Mouse (Mus musculus) induced T-regulatory cell, adult 2 months (primary cell): Measurements from ENCODE around the gene Proser2.

ENCODE experiments used
- DNase-seq: peaks from one replicate; pipeline ENCODE4 v3.0.0-alpha.2; 2012; ENCODE audit warnings: low read depth

Gene Proser2

DNA sequence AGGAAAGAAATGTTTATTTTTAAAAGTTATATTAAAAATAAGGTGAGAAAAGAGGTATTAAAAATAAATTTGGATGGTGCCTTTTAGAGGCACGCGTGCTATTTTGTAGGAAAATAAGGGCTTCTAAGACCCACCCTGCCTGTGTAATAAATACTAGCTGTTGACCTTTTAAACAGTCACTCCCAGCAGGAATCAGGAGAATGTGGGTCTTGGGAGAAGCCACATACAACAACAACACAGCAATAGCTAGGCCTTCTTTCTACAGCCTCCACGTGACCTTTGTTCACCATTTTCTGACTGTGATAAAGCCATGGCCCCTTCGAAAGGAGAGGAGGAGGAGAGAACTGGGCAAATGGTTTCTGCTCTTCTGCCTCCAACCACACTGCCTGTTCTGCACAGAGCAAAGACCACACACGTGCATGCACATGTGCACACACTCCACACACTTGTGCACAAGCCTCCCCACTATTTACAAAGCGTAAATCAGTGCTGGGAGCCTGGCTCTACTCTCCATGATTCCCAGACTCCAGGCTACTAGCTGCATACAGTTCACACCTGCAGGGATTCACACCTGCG is 57.2 kb downstream of the Proser2 start:
- DNase-seq = no peak

DNA sequence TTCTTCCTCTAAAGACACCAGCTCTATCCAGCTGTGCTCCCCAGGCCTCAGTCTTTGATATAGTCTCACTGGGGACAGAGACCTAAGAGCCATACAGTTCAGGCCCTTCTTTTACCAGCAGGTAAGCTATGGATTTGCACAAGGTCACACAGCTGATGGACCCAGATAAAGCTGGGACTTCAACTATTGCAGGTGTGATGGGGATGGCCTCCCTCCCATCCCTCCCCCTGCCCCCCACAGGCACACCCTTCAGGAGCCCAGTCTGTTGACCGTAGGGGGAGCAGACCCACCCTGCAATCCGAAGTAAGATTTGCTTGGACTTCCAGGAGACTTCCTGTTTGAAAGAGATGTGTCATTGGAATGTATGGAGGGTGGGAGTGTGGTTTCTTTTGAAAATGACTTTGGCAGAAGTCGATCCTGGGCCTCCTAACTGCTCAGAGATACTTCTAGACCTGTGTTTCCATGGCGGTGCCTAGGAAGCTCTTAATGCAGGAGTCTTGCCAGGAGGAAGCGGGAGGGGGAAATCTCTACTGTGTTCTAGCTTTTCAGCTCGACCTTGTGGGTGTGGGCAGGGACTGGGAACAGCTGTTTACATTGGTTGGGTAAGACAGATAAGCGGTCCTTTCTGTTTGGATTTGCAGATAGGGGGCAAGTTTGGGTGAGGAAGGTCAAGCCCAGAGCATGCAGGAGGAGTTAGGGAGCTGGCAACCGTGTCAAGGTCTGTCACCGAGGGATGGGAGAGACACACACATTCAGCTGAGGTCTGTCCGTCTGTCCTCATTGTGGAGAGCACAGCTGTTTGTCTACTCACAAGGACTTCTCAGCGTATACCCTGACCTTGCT is 58.2 kb downstream of the Proser2 start:
- no peak for DNase-seq

DNA sequence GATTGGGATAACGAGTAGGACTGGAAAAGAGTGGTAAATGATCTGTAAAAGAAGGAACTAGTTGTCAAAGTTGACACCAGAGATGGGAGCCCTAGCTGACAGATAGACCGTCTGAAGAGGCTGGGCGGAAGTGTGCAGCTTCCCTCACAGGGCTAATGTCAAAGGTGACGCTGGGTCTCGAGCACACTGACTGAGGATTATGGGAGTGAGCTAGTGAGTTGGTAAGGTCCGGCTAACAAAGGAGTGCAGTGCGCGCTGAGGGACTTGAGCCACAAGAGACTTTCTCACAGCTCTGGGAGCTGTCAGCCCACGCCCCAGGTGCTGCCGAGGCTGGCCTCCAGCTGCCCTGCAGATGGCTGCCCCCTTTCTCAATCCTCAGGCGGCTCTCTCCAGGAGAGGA is 59.1 kb downstream of the Proser2 start:
- DNase-seq = no peak

DNA sequence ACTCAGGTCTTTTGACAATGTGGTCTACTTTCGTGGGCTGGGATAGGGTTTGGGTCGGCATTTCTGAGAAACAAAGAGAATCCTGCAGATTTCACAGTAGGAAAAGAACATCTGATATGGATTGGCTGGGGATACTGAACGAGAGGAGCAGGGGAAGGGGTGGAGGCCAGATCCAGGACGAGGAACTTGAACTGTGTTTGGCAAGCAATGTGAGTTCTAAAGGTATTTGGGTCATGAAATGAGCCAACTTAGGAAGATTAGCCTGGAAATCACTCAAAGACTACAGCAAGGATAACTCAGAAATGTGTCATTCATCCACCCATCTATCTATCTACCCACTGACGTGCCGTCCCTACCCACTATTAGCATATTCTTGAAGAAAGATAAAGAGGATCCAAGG is 62.7 kb downstream of the Proser2 start:
- no peak for DNase-seq

- no peak for DNase-seq
Measured at GRCm38 (mm10) chr2:6060071-6060804, 69.8 kb downstream of the Proser2 start.

- no peak for DNase-seq
Measured at GRCm38 (mm10) chr2:6059291-6059690, 70.7 kb downstream of the Proser2 start.

DNA sequence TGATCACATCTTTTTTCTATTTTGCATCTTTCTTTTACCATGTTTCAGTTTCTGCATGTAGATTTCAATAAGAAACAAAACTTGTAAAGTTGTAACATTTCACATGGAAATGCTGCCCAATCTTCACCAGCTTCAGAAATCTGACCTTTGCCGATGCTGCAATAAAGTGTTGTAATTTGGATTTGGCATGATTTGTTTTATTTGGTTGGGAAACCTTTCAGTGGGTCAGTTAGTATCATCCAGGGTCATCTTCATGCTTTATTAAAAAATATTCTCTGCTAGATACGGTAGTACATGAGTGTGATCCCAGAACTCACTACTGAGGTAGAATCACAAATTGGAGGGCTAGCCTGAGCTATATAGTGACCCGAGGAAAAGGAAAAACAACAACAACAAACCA is 73.5 kb downstream of the Proser2 start:
- DNase-seq = no peak

- no peak for DNase-seq
Measured at GRCm38 (mm10) chr2:6055466-6055865, 74.5 kb downstream of the Proser2 start.

DNA sequence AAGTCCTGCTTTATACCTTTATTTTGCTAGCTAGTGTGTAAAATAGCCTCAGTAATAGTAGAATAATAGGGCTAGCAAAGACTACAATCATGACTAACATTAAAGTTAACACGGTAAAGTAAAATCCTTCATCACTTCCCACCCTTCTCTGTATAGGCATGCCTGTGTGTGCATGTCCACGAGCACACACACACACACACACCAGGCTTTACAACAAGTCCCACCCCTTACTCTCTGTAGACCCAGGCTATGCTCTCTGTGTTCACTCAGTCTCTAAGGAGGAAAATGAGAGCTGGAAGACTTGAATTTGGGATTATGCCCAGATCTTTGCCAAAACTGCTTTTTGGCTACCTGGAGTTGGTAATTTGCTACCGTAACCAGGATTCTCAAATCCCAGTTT is 81.0 kb downstream of the Proser2 start:
- DNase-seq = no peak

GRCm38 (mm10) chr2:6048570-6048969 is 81.4 kb downstream of the Proser2 start:
- DNase-seq = no peak
